Mouse (Mus musculus) embryonic facial prominence, embryonic 12.5 days (tissue): ENCODE data around the gene Sdhaf1. TPM values are rescaled to one million over a fixed set of nuclear protein-coding genes. Genes with fewer than 3 reads are reported as not detected.

Source experiments
- ATAC-seq: fragments of 200-750 bp; cut with Nextera tagmentation; 2 replicates; pipeline ENCODE4 v1.8.0; 2017; ENCODE audit not compliant: insufficient number of reproducible peaks, insufficient read depth, low FRiP score, low TSS enrichment
- H3K27ac ChIP-seq: fragments of 300-500 bp; sonication (generic); 2 replicates; pipeline ENCODE4 v1.5.1; 2016; ENCODE audit warnings: mild to moderate bottlenecking
- H3K27me3 ChIP-seq: fragments of 300-500 bp; sonication (generic); 2 replicates; pipeline ENCODE4 v1.6.1; 2016; ENCODE audit warnings: mild to moderate bottlenecking, moderate library complexity
- H3K36me3 ChIP-seq: fragments of 300-500 bp; sonication (generic); 2 replicates; pipeline ENCODE4 v1.6.1; 2016; ENCODE audit warnings: mild to moderate bottlenecking
- H3K4me1 ChIP-seq: fragments of 300-500 bp; sonication (generic); 2 replicates; pipeline ENCODE4 v1.6.1; 2016
- H3K4me2 ChIP-seq: fragments of 300-500 bp; sonication (generic); replicated peaks from 2 replicates; pipeline ENCODE4 v1.6.1; 2016; ENCODE audit warnings: mild to moderate bottlenecking, moderate library complexity
- H3K4me3 ChIP-seq: fragments of 300-500 bp; sonication (generic); 2 replicates; pipeline ENCODE4 v1.5.1; 2016; ENCODE audit warnings: mild to moderate bottlenecking
- H3K9ac ChIP-seq: fragments of 300-500 bp; sonication (generic); 2 replicates; pipeline ENCODE4 v1.6.1; 2016; ENCODE audit warnings: mild to moderate bottlenecking, moderate library complexity
- H3K9me3 ChIP-seq: fragments of 300-500 bp; sonication (generic); 2 replicates; pipeline ENCODE4 v1.6.1; 2016; ENCODE audit warnings: mild to moderate bottlenecking, moderate library complexity
- WGBS: fragments of 180-500 bp; shearing (Covaris S2); methylation state at CpG from one replicate; pipeline ENCODE4 v1.1.7; 2016; 5-methylcytosine and 5-hydroxymethylcytosine counted together
- polyA plus RNA-seq: library from polyadenylated mRNA; unstranded; fragments of >200 nt; fragmentation: Nextera tagmentation; extraction: Ambion mirVana; gene quantifications from 2 replicates; pipeline ENCODE4 v1.2.1, GENCODE M21; 2016

Gene Sdhaf1
- polyA plus RNA-seq, 1 experiment from 2014 or later: 23.4 TPM

DNA sequence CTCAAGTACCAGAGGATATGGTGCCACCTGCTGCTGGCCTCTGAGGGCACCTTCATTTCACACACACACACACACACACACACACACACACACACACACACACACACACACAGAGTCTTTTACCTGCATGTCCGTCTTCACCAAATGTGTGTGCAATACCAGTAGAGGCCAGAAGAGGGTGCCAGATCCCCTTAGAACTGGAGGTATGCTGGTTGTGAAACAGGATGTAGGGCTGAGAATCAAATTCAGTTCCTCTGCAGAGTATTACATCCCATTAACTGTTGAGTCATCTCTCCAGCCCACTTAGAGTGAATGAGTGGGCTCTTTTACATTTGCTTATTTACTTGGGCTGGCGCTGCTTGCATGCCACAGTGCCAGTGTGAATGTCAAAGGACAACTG is 1.7 kb upstream of the Sdhaf1 start:
- H3K4me1 ChIP-seq: peaks cover 8% of the 10 kb centered on the region
- 0 out of 2 replicates have a peak, but pooled peaks cover 2% of the 10 kb centered on the region for H3K27me3 ChIP-seq
- no peak for ATAC-seq
- H3K27ac ChIP-seq: no peak overlapping the region
- H3K9me3 ChIP-seq: no peaks in the 10 kb centered on the region
- no peaks in the 10 kb centered on the region for H3K36me3 ChIP-seq
- no peak overlapping the region for H3K4me3 ChIP-seq
- H3K9ac ChIP-seq: no peak overlapping the region
- 40% methylated on average over 2 of the region's 2 CpGs for WGBS
- H3K4me2 ChIP-seq: no peak overlapping the region

DNA sequence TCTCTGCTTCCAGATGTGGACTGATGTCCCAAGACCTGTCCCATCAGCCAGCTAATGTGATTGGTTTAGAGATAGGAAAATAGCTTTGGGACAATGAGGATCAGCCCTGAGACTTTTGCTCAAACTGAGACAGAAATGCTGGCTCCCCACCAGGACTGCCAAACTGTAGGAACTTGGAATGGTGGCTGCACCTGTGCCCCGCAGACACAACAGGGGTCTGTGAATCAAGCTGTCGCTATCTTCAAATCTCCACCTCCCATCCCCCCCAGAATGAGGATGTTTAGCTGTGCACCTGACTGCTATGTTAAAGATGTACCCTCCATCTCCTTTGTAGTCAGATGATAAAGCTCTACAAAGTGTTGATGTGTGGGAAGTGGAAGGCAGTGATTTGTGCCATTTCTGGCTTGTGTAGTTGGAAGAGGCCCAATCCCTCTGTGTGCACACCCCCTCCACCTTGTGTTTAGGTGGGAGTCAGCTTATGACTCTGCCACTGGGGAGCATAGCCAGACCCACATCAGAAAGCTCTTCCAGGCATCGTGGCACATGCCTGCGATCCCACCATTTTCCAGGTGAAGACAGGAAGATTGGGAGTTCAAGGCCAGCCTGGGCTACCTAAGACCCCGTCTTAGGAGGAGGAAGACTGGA is 727 bp upstream of the Sdhaf1 start:
- Histone ChIP-seq H3K27me3 (0 out of 2 replicates have a peak, but pooled peaks cover 2% of the 10 kb centered on the region), H3K4me2 (no peak overlapping the region), H3K36me3 (peaks cover under 1% of the 10 kb centered on the region; the same call in 1 of the 2 replicates), H3K27ac (no peak overlapping the region), H3K4me1 (peaks cover 8% of the 10 kb centered on the region), H3K4me3 (no peak overlapping the region), H3K9ac (no peak overlapping the region), H3K9me3 (no peaks in the 10 kb centered on the region)
- WGBS: 84% methylated on average over 5 of the region's 5 CpGs
- no peak for ATAC-seq

GRCm38 (mm10) chr7:30322865-30323264 is 830 bp downstream of the Sdhaf1 start:
- Histone ChIP-seq H3K27ac (0 out of 2 replicates have a peak overlapping the region, but pooled peaks have one; percentile 47), H3K27me3 (no peaks in the 10 kb centered on the region), H3K4me2 (peak overlapping the region; percentile 63), H3K4me3 (peak overlapping the region; percentile 67), H3K4me1 (peaks cover 8% of the 10 kb centered on the region), H3K36me3 (peaks cover 10% of the 10 kb centered on the region; the same call in 1 of the 2 replicates), H3K9me3 (no peaks in the 10 kb centered on the region), H3K9ac (peak overlapping the region; percentile 39; the same call in 1 of the 2 replicates)
- 29% methylated on average over 6 of the region's 6 CpGs for WGBS
- ATAC-seq: no peak

DNA sequence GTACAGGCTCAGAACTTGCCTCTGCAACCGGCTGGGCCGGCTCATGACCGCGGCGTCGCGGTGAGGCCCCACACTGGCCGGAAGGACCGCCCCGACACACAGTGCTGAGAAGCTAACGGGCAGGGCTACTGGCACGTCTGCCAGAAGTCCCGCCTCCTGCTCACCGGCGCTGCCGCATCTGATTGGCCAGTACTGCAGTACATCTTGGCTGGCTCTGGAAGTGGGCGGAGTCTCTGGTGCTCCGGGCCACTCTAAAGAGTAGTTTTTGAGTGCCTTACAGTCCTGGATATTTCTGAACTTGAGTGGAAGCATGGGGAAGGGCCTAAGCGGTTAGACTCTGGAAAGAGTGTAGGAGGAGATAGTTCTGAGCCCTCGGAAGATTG is 1.4 kb downstream of the Sdhaf1 start:
- WGBS: under 1% methylated on average over 20 of the region's 20 CpGs
- peak overlapping the region; percentile 63 for H3K4me2 ChIP-seq
- ATAC-seq: peak; percentile 97
- H3K4me1 ChIP-seq: peaks cover 8% of the 10 kb centered on the region
- peak overlapping the region; percentile 76 for H3K9ac ChIP-seq
- no peaks in the 10 kb centered on the region for H3K27me3 ChIP-seq
- no peaks in the 10 kb centered on the region for H3K9me3 ChIP-seq
- peak overlapping the region; percentile 83 for H3K27ac ChIP-seq
- H3K4me3 ChIP-seq: peak overlapping the region; percentile 67
- peaks cover 10% of the 10 kb centered on the region; the same call in 1 of the 2 replicates for H3K36me3 ChIP-seq

DNA sequence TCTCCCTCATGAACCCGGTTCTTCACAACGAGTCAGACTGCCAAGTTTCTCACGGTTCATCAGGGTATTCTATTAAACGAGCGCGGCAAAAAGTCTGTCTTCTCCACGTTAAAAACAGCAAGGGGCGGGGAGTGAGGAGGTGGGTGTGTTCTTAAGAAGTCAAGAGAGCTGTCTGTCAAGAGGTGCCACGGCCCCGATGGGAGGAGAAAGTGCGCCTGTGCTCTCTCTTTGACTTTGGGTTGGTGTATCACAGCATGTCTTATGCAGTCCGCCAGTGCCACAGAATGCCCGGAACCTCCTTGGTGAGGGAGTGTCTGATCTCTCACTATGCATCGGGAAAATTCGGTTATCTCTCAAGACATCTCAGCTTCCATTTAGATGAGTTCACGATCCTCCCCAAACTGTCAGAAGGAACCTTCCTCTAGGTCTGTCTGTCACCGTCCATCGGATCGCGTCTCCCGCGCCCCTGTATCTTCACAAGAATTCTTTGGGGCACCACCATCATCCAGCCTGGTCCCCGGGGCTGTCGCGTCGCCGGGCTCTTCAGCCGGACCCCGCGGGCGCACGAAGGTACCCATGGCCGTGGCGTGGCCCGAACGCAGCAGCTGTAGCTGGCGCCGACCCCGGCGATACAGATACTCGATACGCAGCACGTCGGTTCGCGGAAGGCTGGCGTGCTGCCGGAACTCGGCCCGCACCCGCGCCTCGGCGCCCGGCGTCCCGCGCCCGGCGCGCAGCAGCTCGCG is 2.0 kb downstream of the Sdhaf1 start, which contains the start of gene E130208F15Rik:
E130208F15Rik (plus strand) TSS at position 202 of the 746 bp plus-strand sequence.
- WGBS: under 1% methylated on average over 63 of the region's 63 CpGs
- peak; percentile 36; the same call in 1 of the 2 replicates for ATAC-seq
- peak within 1 kb of the TSS; percentile 67 for H3K4me3 ChIP-seq

GRCm38 (mm10) chr7:30320946-30321345 is 2.7 kb downstream of the Sdhaf1 start:
- 85% methylated on average over 2 of the region's 2 CpGs for WGBS
- peak overlapping the region; percentile 67 for H3K4me3 ChIP-seq
- H3K27ac ChIP-seq: no peak overlapping the region
- no peak for ATAC-seq
- no peaks in the 10 kb centered on the region for H3K27me3 ChIP-seq
- no peak overlapping the region for H3K9ac ChIP-seq
- H3K36me3 ChIP-seq: peaks cover 10% of the 10 kb centered on the region; the same call in 1 of the 2 replicates
- H3K4me1 ChIP-seq: peaks cover 8% of the 10 kb centered on the region
- H3K9me3 ChIP-seq: no peaks in the 10 kb centered on the region
- H3K4me2 ChIP-seq: peak overlapping the region; percentile 63

More for the DNA sequence above, 2.0 kb downstream of the Sdhaf1 start, which contains the start of gene E130208F15Rik:
- no peaks in the 10 kb centered on the region for H3K9me3 ChIP-seq
- H3K9ac ChIP-seq: peak within 1 kb of the TSS; percentile 76
- H3K4me2 ChIP-seq: peak within 1 kb of the TSS; percentile 63
- H3K27ac ChIP-seq: peak within 1 kb of the TSS; percentile 83
- H3K27me3 ChIP-seq: no peaks in the 10 kb centered on the region
- peaks cover 10% of the 10 kb centered on the region; the same call in 1 of the 2 replicates for H3K36me3 ChIP-seq
- H3K4me1 ChIP-seq: peaks cover 8% of the 10 kb centered on the region

- Histone ChIP-seq H3K4me2 (no peak overlapping the region), H3K9ac (no peak overlapping the region), H3K36me3 (peaks cover 10% of the 10 kb centered on the region; the same call in 1 of the 2 replicates), H3K4me3 (no peak overlapping the region), H3K27ac (no peak overlapping the region), H3K27me3 (no peaks in the 10 kb centered on the region), H3K4me1 (peaks cover 27% of the 10 kb centered on the region), H3K9me3 (no peaks in the 10 kb centered on the region)
- 84% methylated on average over 3 of the region's 3 CpGs for WGBS
- no peak for ATAC-seq
These were observed 5.6 kb downstream of the Sdhaf1 start for GRCm38 (mm10) chr7:30318142-30318541.

DNA sequence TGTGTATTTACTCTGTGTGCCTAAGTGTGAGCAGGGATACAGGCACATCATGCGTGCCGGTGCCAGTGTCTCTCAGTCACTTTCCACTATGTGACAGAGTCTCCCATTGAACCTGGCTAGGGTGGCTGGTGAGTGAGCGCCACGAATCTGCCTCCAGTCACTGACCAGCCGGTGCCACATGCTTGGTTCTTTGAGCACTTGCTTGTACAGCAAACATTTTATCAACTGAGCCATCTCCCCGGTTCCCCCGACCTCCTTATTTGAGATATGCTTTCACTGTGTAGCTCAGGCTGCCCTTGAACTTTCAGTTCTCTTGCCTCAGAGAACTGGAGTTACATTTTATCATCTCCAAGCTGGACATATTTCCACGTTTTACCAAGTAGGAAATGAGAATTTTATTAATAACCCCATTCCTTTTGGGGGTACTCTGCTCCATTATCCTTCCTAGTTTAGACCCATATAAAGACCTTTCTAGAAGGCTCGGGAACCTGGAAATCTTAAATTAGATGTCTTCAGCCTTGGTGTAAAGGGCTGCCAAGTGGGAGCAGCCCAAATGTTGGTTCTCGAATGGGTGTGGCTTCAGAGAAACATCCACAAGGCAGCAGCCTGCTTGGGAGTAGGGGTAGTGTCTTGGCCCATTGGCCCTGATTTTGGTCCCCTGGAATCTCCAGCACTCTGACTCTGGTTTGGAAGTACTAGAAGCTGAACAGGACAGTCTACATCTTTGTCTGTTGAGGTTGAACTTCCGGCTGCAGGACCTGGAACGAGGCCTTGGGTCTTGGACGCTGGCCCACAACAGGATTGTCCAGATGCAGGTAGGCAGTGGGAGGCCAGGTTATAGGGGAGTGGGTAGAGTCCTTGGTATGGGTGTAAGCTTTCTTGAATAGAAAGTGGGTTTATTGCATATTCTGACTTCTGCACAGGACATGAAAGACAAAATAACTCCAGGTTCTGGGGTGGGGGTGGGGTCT is 7.9 kb downstream of the Sdhaf1 start:
- Histone ChIP-seq H3K36me3 (peaks cover 24% of the 10 kb centered on the region), H3K4me2 (peak overlapping the region; percentile 71), H3K9me3 (no peaks in the 10 kb centered on the region)

GRCm38 (mm10) chr7:30314721-30315155 is 9.0 kb downstream of the Sdhaf1 start, which contains the start of gene Syne4:
Syne4 (plus strand) TSS chr7:30314807.
- ATAC-seq: peak; percentile 73; the same call in 1 of the 2 replicates
- no peaks in the 10 kb centered on the region for H3K9me3 ChIP-seq
- peak within 1 kb of the TSS; percentile 62 for H3K9ac ChIP-seq
- H3K4me1 ChIP-seq: peaks cover 19% of the 10 kb centered on the region
- H3K4me2 ChIP-seq: peak within 1 kb of the TSS; percentile 71
- H3K36me3 ChIP-seq: peaks cover 27% of the 10 kb centered on the region
- H3K4me3 ChIP-seq: peak within 1 kb of the TSS; percentile 52
- peak within 1 kb of the TSS; percentile 81 for H3K27ac ChIP-seq
- under 1% methylated on average over 9 of the region's 9 CpGs for WGBS
- no peaks in the 10 kb centered on the region for H3K27me3 ChIP-seq

More for the DNA sequence above, 7.9 kb downstream of the Sdhaf1 start:
- Histone ChIP-seq H3K4me1 (peaks cover 21% of the 10 kb centered on the region), H3K9ac (no peak overlapping the region; the same call in 1 of the 2 replicates), H3K27me3 (no peaks in the 10 kb centered on the region), H3K4me3 (peak overlapping the region; percentile 52), H3K27ac (0 out of 2 replicates have a peak overlapping the region, but pooled peaks have one; percentile 81)
- no peak for ATAC-seq
- WGBS: 70% methylated on average over 13 of the region's 13 CpGs

DNA sequence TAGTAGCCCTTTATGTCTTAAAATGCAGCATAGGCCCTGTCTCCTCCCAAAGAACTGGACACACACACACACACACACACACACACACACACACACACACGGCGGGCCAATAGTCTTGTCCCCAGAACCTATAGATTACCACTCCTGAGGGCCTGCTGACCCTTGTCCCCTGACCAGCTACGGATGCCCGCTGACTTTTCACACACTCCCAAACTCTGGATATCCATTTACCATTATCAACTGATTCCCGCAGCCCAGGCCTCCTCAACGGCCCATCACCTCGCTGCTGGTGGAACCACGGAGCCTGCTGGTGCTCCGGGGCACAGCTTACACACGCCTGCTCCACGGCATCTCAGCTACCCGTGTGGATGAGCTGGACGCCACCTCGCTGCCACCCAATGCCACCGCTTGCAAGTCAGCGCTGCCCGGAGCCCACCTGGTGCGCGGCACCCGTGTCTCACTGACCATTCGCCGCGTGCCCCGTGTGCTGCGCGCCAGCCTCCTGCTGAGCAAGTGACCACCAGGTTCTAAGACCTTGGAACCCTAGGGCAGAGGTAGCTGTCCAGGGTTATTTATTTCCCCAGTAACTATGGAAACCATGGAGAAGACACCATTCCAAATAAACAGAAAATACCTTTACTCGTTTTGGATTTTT is 9.9 kb downstream of the Sdhaf1 start:
- Histone ChIP-seq H3K4me1 (peaks cover 25% of the 10 kb centered on the region), H3K27me3 (no peaks in the 10 kb centered on the region), H3K36me3 (peaks cover 24% of the 10 kb centered on the region; the same call in 1 of the 2 replicates), H3K9me3 (no peaks in the 10 kb centered on the region), H3K27ac (no peak overlapping the region), H3K4me3 (no peak overlapping the region), H3K4me2 (0 out of 2 replicates have a peak overlapping the region, but pooled peaks have one; percentile 14), H3K9ac (no peak overlapping the region)
- no peak for ATAC-seq
- 43% methylated on average over 27 of the region's 27 CpGs for WGBS
